Mouse (Mus musculus): Measurements from ENCODE around the gene Magi2. TPM values are rescaled to one million over a fixed set of nuclear protein-coding genes. Genes with fewer than 3 reads are reported as not detected.

Magi2 gene
- polyA plus RNA-seq, 1 experiment from 2014 or later, result 6.8 TPM

GRCm38 (mm10) chr5:20299816-20300215 lies 1073.0 kb downstream of the Magi2 start:
- no peak for ATAC-seq (ENCODE audit: low FRiP score, low read depth)
- Histone ChIP-seq H3K9me3 (no peaks in the 10 kb centered on the region), H3K9ac (no peak overlapping the region), H3K27me3 (no peaks in the 10 kb centered on the region), H3K27ac (no peak overlapping the region), H3K36me3 (no peaks in the 10 kb centered on the region), H3K4me1 (peaks cover under 1% of the 10 kb centered on the region), H3K4me3 (no peak overlapping the region), H3K4me2 (replicated peaks) (no peak overlapping the region)
- 69% methylated on average over 6 of the region's 6 CpGs for WGBS

GRCm38 (mm10) chr5:20303056-20303965 lies 1076.5 kb downstream of the Magi2 start:
- no peaks in the 10 kb centered on the region for H3K27me3 ChIP-seq
- no peak for ATAC-seq (ENCODE audit: low FRiP score, low read depth)
- WGBS, result 92% methylated on average over 8 of the region's 8 CpGs
- no peaks in the 10 kb centered on the region for H3K36me3 ChIP-seq
- no peaks in the 10 kb centered on the region for H3K9me3 ChIP-seq
- no peak overlapping the region for H3K27ac ChIP-seq
- no peak overlapping the region for H3K4me3 ChIP-seq
- H3K4me1 ChIP-seq, result no peaks in the 10 kb centered on the region
- no peak overlapping the region for H3K4me2 ChIP-seq (replicated peaks)
- H3K9ac ChIP-seq, result no peak overlapping the region

GRCm38 (mm10) chr5:20320970-20321369 lies 1094.1 kb downstream of the Magi2 start:
- WGBS, result 76% methylated on average over 2 of the region's 2 CpGs
- Histone ChIP-seq H3K9me3 (no peaks in the 10 kb centered on the region), H3K4me3 (no peak overlapping the region), H3K4me2 (replicated peaks) (no peak overlapping the region), H3K27me3 (no peaks in the 10 kb centered on the region), H3K4me1 (no peaks in the 10 kb centered on the region), H3K36me3 (no peaks in the 10 kb centered on the region), H3K9ac (no peak overlapping the region), H3K27ac (no peak overlapping the region)
- no peak for ATAC-seq (ENCODE audit: low FRiP score, low read depth)

GRCm38 (mm10) chr5:20325290-20325689 lies 1098.5 kb downstream of the Magi2 start:
- H3K4me1 ChIP-seq, result no peaks in the 10 kb centered on the region
- H3K9ac ChIP-seq, result no peak overlapping the region
- 63% methylated on average over 2 of the region's 2 CpGs for WGBS
- H3K27ac ChIP-seq, result no peak overlapping the region
- H3K36me3 ChIP-seq, result no peaks in the 10 kb centered on the region
- no peak for ATAC-seq (ENCODE audit: low FRiP score, low read depth)
- H3K4me3 ChIP-seq, result no peak overlapping the region
- H3K4me2 ChIP-seq (replicated peaks), result no peak overlapping the region
- H3K27me3 ChIP-seq, result no peaks in the 10 kb centered on the region
- H3K9me3 ChIP-seq, result no peaks in the 10 kb centered on the region

GRCm38 (mm10) chr5:20328901-20329300 lies 1102.1 kb downstream of the Magi2 start:
- Histone ChIP-seq H3K4me2 (replicated peaks) (no peak overlapping the region), H3K27me3 (no peaks in the 10 kb centered on the region), H3K9ac (no peak overlapping the region), H3K9me3 (no peaks in the 10 kb centered on the region), H3K27ac (no peak overlapping the region), H3K36me3 (no peaks in the 10 kb centered on the region), H3K4me1 (no peaks in the 10 kb centered on the region), H3K4me3 (no peak overlapping the region)
- no peak for ATAC-seq (ENCODE audit: low FRiP score, low read depth)
- 60% methylated on average over 1 of the region's 1 CpGs for WGBS

GRCm38 (mm10) chr5:20330025-20330424 lies 1103.2 kb downstream of the Magi2 start:
- no peak for ATAC-seq (ENCODE audit: low FRiP score, low read depth)
- Histone ChIP-seq H3K27me3 (no peaks in the 10 kb centered on the region), H3K4me1 (no peaks in the 10 kb centered on the region; the same call in 1 of the 2 replicates), H3K9ac (no peak overlapping the region), H3K4me3 (no peak overlapping the region), H3K36me3 (no peaks in the 10 kb centered on the region), H3K4me2 (replicated peaks) (no peak overlapping the region), H3K27ac (no peak overlapping the region), H3K9me3 (no peaks in the 10 kb centered on the region)
- 81% methylated on average over 3 of the region's 3 CpGs for WGBS

GRCm38 (mm10) chr5:20332574-20332973 lies 1105.7 kb downstream of the Magi2 start:
- no peak overlapping the region for H3K9ac ChIP-seq
- ATAC-seq (ENCODE audit: low FRiP score, low read depth), result no peak
- 83% methylated on average over 4 of the region's 4 CpGs for WGBS
- no peak overlapping the region for H3K4me2 ChIP-seq (replicated peaks)
- no peaks in the 10 kb centered on the region; the same call in 1 of the 2 replicates for H3K4me1 ChIP-seq
- no peak overlapping the region for H3K27ac ChIP-seq
- no peaks in the 10 kb centered on the region for H3K27me3 ChIP-seq
- no peaks in the 10 kb centered on the region for H3K9me3 ChIP-seq
- no peaks in the 10 kb centered on the region for H3K36me3 ChIP-seq
- no peak overlapping the region for H3K4me3 ChIP-seq

GRCm38 (mm10) chr5:20334549-20334948 lies 1107.7 kb downstream of the Magi2 start:
- no peaks in the 10 kb centered on the region for H3K27me3 ChIP-seq
- no peaks in the 10 kb centered on the region for H3K36me3 ChIP-seq
- H3K4me2 ChIP-seq (replicated peaks), result no peak overlapping the region
- no peak overlapping the region for H3K4me3 ChIP-seq
- ATAC-seq (ENCODE audit: low FRiP score, low read depth), result no peak
- H3K9ac ChIP-seq, result no peak overlapping the region
- no peaks in the 10 kb centered on the region for H3K9me3 ChIP-seq
- H3K27ac ChIP-seq, result no peak overlapping the region
- no peaks in the 10 kb centered on the region; the same call in 1 of the 2 replicates for H3K4me1 ChIP-seq

GRCm38 (mm10) chr5:20352941-20353340 lies 1126.1 kb downstream of the Magi2 start:
- WGBS, result 93% methylated on average over 8 of the region's 8 CpGs

GRCm38 (mm10) chr5:20358437-20358836 lies 1131.6 kb downstream of the Magi2 start:
- H3K4me1 ChIP-seq, result no peaks in the 10 kb centered on the region
- H3K9ac ChIP-seq, result no peak overlapping the region
- no peaks in the 10 kb centered on the region for H3K27me3 ChIP-seq
- ATAC-seq (ENCODE audit: low FRiP score, low read depth), result no peak
- no peaks in the 10 kb centered on the region for H3K36me3 ChIP-seq
- H3K27ac ChIP-seq, result no peak overlapping the region
- H3K9me3 ChIP-seq, result no peaks in the 10 kb centered on the region
- no peak overlapping the region for H3K4me2 ChIP-seq (replicated peaks)
- no peak overlapping the region for H3K4me3 ChIP-seq
- 63% methylated on average over 5 of the region's 5 CpGs for WGBS

More at GRCm38 (mm10) chr5:20352941-20353340, 1126.1 kb downstream of the Magi2 start:
- no peaks in the 10 kb centered on the region for H3K27me3 ChIP-seq
- no peaks in the 10 kb centered on the region for H3K9me3 ChIP-seq
- no peaks in the 10 kb centered on the region for H3K36me3 ChIP-seq
- H3K4me2 ChIP-seq (replicated peaks), result no peak overlapping the region
- no peak overlapping the region for H3K27ac ChIP-seq
- no peak overlapping the region for H3K4me3 ChIP-seq
- H3K4me1 ChIP-seq, result no peaks in the 10 kb centered on the region
- no peak for ATAC-seq (ENCODE audit: low FRiP score, low read depth)
- H3K9ac ChIP-seq, result no peak overlapping the region

GRCm38 (mm10) chr5:20359021-20359420 lies 1132.2 kb downstream of the Magi2 start:
- H3K4me3 ChIP-seq, result no peak overlapping the region
- H3K9ac ChIP-seq, result no peak overlapping the region
- no peak overlapping the region for H3K27ac ChIP-seq
- no peaks in the 10 kb centered on the region for H3K36me3 ChIP-seq
- ATAC-seq (ENCODE audit: low FRiP score, low read depth), result no peak
- H3K4me2 ChIP-seq (replicated peaks), result no peak overlapping the region
- no peaks in the 10 kb centered on the region for H3K9me3 ChIP-seq
- H3K4me1 ChIP-seq, result no peaks in the 10 kb centered on the region
- 76% methylated on average over 3 of the region's 3 CpGs for WGBS
- H3K27me3 ChIP-seq, result no peaks in the 10 kb centered on the region

- Histone ChIP-seq H3K4me1 (no peaks in the 10 kb centered on the region), H3K4me2 (replicated peaks) (no peak overlapping the region), H3K36me3 (no peaks in the 10 kb centered on the region), H3K9me3 (no peaks in the 10 kb centered on the region), H3K9ac (no peak overlapping the region), H3K4me3 (no peak overlapping the region), H3K27me3 (no peaks in the 10 kb centered on the region), H3K27ac (no peak overlapping the region)
- ATAC-seq (ENCODE audit: low FRiP score, low read depth), result no peak
- 85% methylated on average over 3 of the region's 3 CpGs for WGBS
Measured at GRCm38 (mm10) chr5:20362154-20362553, 1135.3 kb downstream of the Magi2 start.

GRCm38 (mm10) chr5:20363216-20363615 lies 1136.4 kb downstream of the Magi2 start:
- H3K4me2 ChIP-seq (replicated peaks), result no peak overlapping the region
- no peaks in the 10 kb centered on the region for H3K27me3 ChIP-seq
- no peaks in the 10 kb centered on the region for H3K4me1 ChIP-seq
- 69% methylated on average over 5 of the region's 5 CpGs for WGBS
- no peaks in the 10 kb centered on the region for H3K36me3 ChIP-seq
- no peak overlapping the region for H3K27ac ChIP-seq
- no peak overlapping the region for H3K4me3 ChIP-seq
- no peak overlapping the region for H3K9ac ChIP-seq
- H3K9me3 ChIP-seq, result no peaks in the 10 kb centered on the region
- no peak for ATAC-seq (ENCODE audit: low FRiP score, low read depth)

Data from limb, embryonic 13.5 days (tissue).